Mouse (Mus musculus) liver, adult (tissue): ENCODE data around the gene 1110012L19Rik.

Experiments used
- GATA4 ChIP-seq: IDR thresholded peaks from 2 replicates; pipeline ENCODE4 v1.6.1; 2014; ENCODE audit warnings: mild to moderate bottlenecking, low read length; ENCODE audit not compliant: insufficient replicate concordance

1110012L19Rik gene

GRCm38 (mm10) chrX:70385276-70385961, at the start of gene 1110012L19Rik:
Gene 1110012L19Rik, plus strand, starts transcription at chrX:70385877.
- TF ChIP-seq GATA4: no peak

- no peak for TF ChIP-seq GATA4
Measured at GRCm38 (mm10) chrX:70362985-70363384, 22.7 kb upstream of the 1110012L19Rik start.

- TF ChIP-seq GATA4: no peak
Measured at GRCm38 (mm10) chrX:70363446-70363845, 22.2 kb upstream of the 1110012L19Rik start.

- TF ChIP-seq GATA4: no peak
Measured at GRCm38 (mm10) chrX:70364202-70364601, 21.5 kb upstream of the 1110012L19Rik start.

- 0 out of 2 replicates have a peak, but pooled peaks have one; percentile 9 for TF ChIP-seq GATA4
Measured at GRCm38 (mm10) chrX:70364661-70365613, 20.7 kb upstream of the 1110012L19Rik start, which contains the start of gene Ids. Gene Ids, minus strand, starts transcription at chrX:70365084.

- TF ChIP-seq GATA4: no peak
Measured at GRCm38 (mm10) chrX:70384917-70385275, 781 bp upstream of the 1110012L19Rik start.

- TF ChIP-seq GATA4: no peak
Measured at GRCm38 (mm10) chrX:70385962-70386351, 280 bp downstream of the 1110012L19Rik start.
